Mouse (Mus musculus): ENCODE results near the gene Nubp2. TPM values are rescaled to one million over a fixed set of nuclear protein-coding genes. Genes with fewer than 3 reads are reported as not detected.

Gene Nubp2
- polyA plus RNA-seq, 1 experiment from 2014 or later = 61.8 TPM

- no peak overlapping the region for H3K27ac ChIP-seq (ENCODE audit: low read depth, low read length)
- no peak overlapping the region for H3K4me3 ChIP-seq (ENCODE audit: low read length)
- no peaks in the 10 kb centered on the region for H3K4me1 ChIP-seq (ENCODE audit: control insufficient read depth, insufficient read depth, low read length)
- peaks cover 4% of the 10 kb centered on the region for H3K36me3 ChIP-seq (ENCODE audit: control insufficient read depth, insufficient read depth, low read length)
- H3K27me3 ChIP-seq (ENCODE audit: control insufficient read depth, insufficient read depth, low read length) = no peaks in the 10 kb centered on the region
- no peak overlapping the region for H3K9ac ChIP-seq (ENCODE audit: low read depth, low read length)
- no peak for ATAC-seq (ENCODE audit: low FRiP score, low TSS enrichment)
- no peaks in the 10 kb centered on the region for H3K9me3 ChIP-seq (ENCODE audit: control insufficient read depth, low read length)
- H3K4me2 ChIP-seq (replicated peaks; ENCODE audit: low read depth, low read length) = no peak overlapping the region
- 24% methylated on average over 5 of the region's 5 CpGs for WGBS
These were observed 8.1 kb downstream of the Nubp2 start for GRCm38 (mm10) chr17:24878117-24878397.

- no peak for ATAC-seq (ENCODE audit: low FRiP score, low TSS enrichment)
- H3K4me3 ChIP-seq (ENCODE audit: low read length) = no peak overlapping the region
- H3K4me2 ChIP-seq (replicated peaks; ENCODE audit: low read depth, low read length) = no peak overlapping the region
- H3K36me3 ChIP-seq (ENCODE audit: control insufficient read depth, insufficient read depth, low read length) = no peaks in the 10 kb centered on the region; the same call in 1 of the 2 replicates
- no peak overlapping the region for H3K27ac ChIP-seq (ENCODE audit: low read depth, low read length)
- 50% methylated on average over 10 of the region's 10 CpGs for WGBS
- H3K9ac ChIP-seq (ENCODE audit: low read depth, low read length) = no peak overlapping the region
- no peaks in the 10 kb centered on the region for H3K9me3 ChIP-seq (ENCODE audit: control insufficient read depth, low read length)
- no peaks in the 10 kb centered on the region for H3K4me1 ChIP-seq (ENCODE audit: control insufficient read depth, insufficient read depth, low read length)
- H3K27me3 ChIP-seq (ENCODE audit: control insufficient read depth, insufficient read depth, low read length) = no peaks in the 10 kb centered on the region
These were observed 8.6 kb downstream of the Nubp2 start for GRCm38 (mm10) chr17:24877336-24878116.

- H3K36me3 ChIP-seq (ENCODE audit: control insufficient read depth, insufficient read depth, low read length) = no peaks in the 10 kb centered on the region
- H3K9me3 ChIP-seq (ENCODE audit: control insufficient read depth, low read length) = no peaks in the 10 kb centered on the region
- ATAC-seq (ENCODE audit: low FRiP score, low TSS enrichment) = no peak
- 84% methylated on average over 8 of the region's 8 CpGs for WGBS
- no peak overlapping the region for H3K4me3 ChIP-seq (ENCODE audit: low read length)
- no peak overlapping the region for H3K9ac ChIP-seq (ENCODE audit: low read depth, low read length)
- no peak overlapping the region for H3K27ac ChIP-seq (ENCODE audit: low read depth, low read length)
- H3K27me3 ChIP-seq (ENCODE audit: control insufficient read depth, insufficient read depth, low read length) = no peaks in the 10 kb centered on the region
- H3K4me2 ChIP-seq (replicated peaks; ENCODE audit: low read depth, low read length) = no peak overlapping the region
- H3K4me1 ChIP-seq (ENCODE audit: control insufficient read depth, insufficient read depth, low read length) = no peaks in the 10 kb centered on the region
These were observed 11.2 kb downstream of the Nubp2 start for GRCm38 (mm10) chr17:24874989-24875388.

GRCm38 (mm10) chr17:24874405-24874745, 11.8 kb downstream of the Nubp2 start:
- Histone ChIP-seq H3K4me3 (ENCODE audit: low read length) (no peak overlapping the region), H3K9me3 (ENCODE audit: control insufficient read depth, low read length) (no peaks in the 10 kb centered on the region), H3K27ac (ENCODE audit: low read depth, low read length) (no peak overlapping the region), H3K4me1 (ENCODE audit: control insufficient read depth, insufficient read depth, low read length) (no peaks in the 10 kb centered on the region), H3K27me3 (ENCODE audit: control insufficient read depth, insufficient read depth, low read length) (no peaks in the 10 kb centered on the region), H3K4me2 (replicated peaks; ENCODE audit: low read depth, low read length) (no peak overlapping the region), H3K36me3 (ENCODE audit: control insufficient read depth, insufficient read depth, low read length) (no peaks in the 10 kb centered on the region), H3K9ac (ENCODE audit: low read depth, low read length) (no peak overlapping the region)
- 40% methylated on average over 1 of the region's 1 CpGs for WGBS
- ATAC-seq (ENCODE audit: low FRiP score, low TSS enrichment) = no peak

GRCm38 (mm10) chr17:24873695-24874404, 12.3 kb downstream of the Nubp2 start:
- Histone ChIP-seq H3K9me3 (ENCODE audit: control insufficient read depth, low read length) (no peaks in the 10 kb centered on the region), H3K4me1 (ENCODE audit: control insufficient read depth, insufficient read depth, low read length) (no peaks in the 10 kb centered on the region), H3K36me3 (ENCODE audit: control insufficient read depth, insufficient read depth, low read length) (no peaks in the 10 kb centered on the region), H3K4me2 (replicated peaks; ENCODE audit: low read depth, low read length) (no peak overlapping the region), H3K4me3 (ENCODE audit: low read length) (no peak overlapping the region), H3K27ac (ENCODE audit: low read depth, low read length) (no peak overlapping the region), H3K9ac (ENCODE audit: low read depth, low read length) (no peak overlapping the region), H3K27me3 (ENCODE audit: control insufficient read depth, insufficient read depth, low read length) (no peaks in the 10 kb centered on the region)
- no peak for ATAC-seq (ENCODE audit: low FRiP score, low TSS enrichment)
- 49% methylated on average over 4 of the region's 4 CpGs for WGBS

- Histone ChIP-seq H3K27ac (ENCODE audit: low read depth, low read length) (no peak overlapping the region), H3K4me3 (ENCODE audit: low read length) (no peak overlapping the region), H3K36me3 (ENCODE audit: control insufficient read depth, insufficient read depth, low read length) (peaks cover 9% of the 10 kb centered on the region), H3K4me1 (ENCODE audit: control insufficient read depth, insufficient read depth, low read length) (no peaks in the 10 kb centered on the region), H3K4me2 (replicated peaks; ENCODE audit: low read depth, low read length) (no peak overlapping the region), H3K27me3 (ENCODE audit: control insufficient read depth, insufficient read depth, low read length) (no peaks in the 10 kb centered on the region), H3K9ac (ENCODE audit: low read depth, low read length) (no peak overlapping the region), H3K9me3 (ENCODE audit: control insufficient read depth, low read length) (no peaks in the 10 kb centered on the region)
- WGBS = 92% methylated on average over 10 of the region's 10 CpGs
- ATAC-seq (ENCODE audit: low FRiP score, low TSS enrichment) = no peak
These were observed 18.2 kb downstream of the Nubp2 start for GRCm38 (mm10) chr17:24867914-24868313.

GRCm38 (mm10) chr17:24865776-24866175, 20.4 kb downstream of the Nubp2 start, which contains the start of gene Igfals:
Gene Igfals (plus strand): TSS chr17:24865997.
- no peak for ATAC-seq (ENCODE audit: low FRiP score, low TSS enrichment)
- no peak within 1 kb of the TSS for H3K4me2 ChIP-seq (replicated peaks; ENCODE audit: low read depth, low read length)
- H3K9me3 ChIP-seq (ENCODE audit: control insufficient read depth, low read length) = no peaks in the 10 kb centered on the region
- no peaks in the 10 kb centered on the region for H3K27me3 ChIP-seq (ENCODE audit: control insufficient read depth, insufficient read depth, low read length)
- no peak within 1 kb of the TSS for H3K9ac ChIP-seq (ENCODE audit: low read depth, low read length)
- H3K4me1 ChIP-seq (ENCODE audit: control insufficient read depth, insufficient read depth, low read length) = no peaks in the 10 kb centered on the region
- H3K4me3 ChIP-seq (ENCODE audit: low read length) = no peak within 1 kb of the TSS
- H3K36me3 ChIP-seq (ENCODE audit: control insufficient read depth, insufficient read depth, low read length) = peaks cover 20% of the 10 kb centered on the region
- H3K27ac ChIP-seq (ENCODE audit: low read depth, low read length) = no peak within 1 kb of the TSS
- 90% methylated on average over 8 of the region's 8 CpGs for WGBS

- Histone ChIP-seq H3K4me1 (ENCODE audit: control insufficient read depth, insufficient read depth, low read length) (no peaks in the 10 kb centered on the region), H3K4me2 (replicated peaks; ENCODE audit: low read depth, low read length) (no peak overlapping the region), H3K9ac (ENCODE audit: low read depth, low read length) (no peak overlapping the region), H3K4me3 (ENCODE audit: low read length) (no peak overlapping the region), H3K36me3 (ENCODE audit: control insufficient read depth, insufficient read depth, low read length) (peaks cover 20% of the 10 kb centered on the region), H3K27me3 (ENCODE audit: control insufficient read depth, insufficient read depth, low read length) (no peaks in the 10 kb centered on the region), H3K9me3 (ENCODE audit: control insufficient read depth, low read length) (no peaks in the 10 kb centered on the region), H3K27ac (ENCODE audit: low read depth, low read length) (no peak overlapping the region)
- ATAC-seq (ENCODE audit: low FRiP score, low TSS enrichment) = no peak
- 96% methylated on average over 3 of the region's 3 CpGs for WGBS
These were observed 24.4 kb downstream of the Nubp2 start for GRCm38 (mm10) chr17:24861785-24862184.

GRCm38 (mm10) chr17:24860076-24860475, 26.1 kb downstream of the Nubp2 start:
- peaks cover 20% of the 10 kb centered on the region for H3K36me3 ChIP-seq (ENCODE audit: control insufficient read depth, insufficient read depth, low read length)
- no peaks in the 10 kb centered on the region for H3K27me3 ChIP-seq (ENCODE audit: control insufficient read depth, insufficient read depth, low read length)
- no peak for ATAC-seq (ENCODE audit: low FRiP score, low TSS enrichment)
- no peaks in the 10 kb centered on the region for H3K9me3 ChIP-seq (ENCODE audit: control insufficient read depth, low read length)
- 91% methylated on average over 8 of the region's 8 CpGs for WGBS
- H3K27ac ChIP-seq (ENCODE audit: low read depth, low read length) = no peak overlapping the region
- no peaks in the 10 kb centered on the region for H3K4me1 ChIP-seq (ENCODE audit: control insufficient read depth, insufficient read depth, low read length)
- no peak overlapping the region for H3K4me2 ChIP-seq (replicated peaks; ENCODE audit: low read depth, low read length)
- no peak overlapping the region for H3K4me3 ChIP-seq (ENCODE audit: low read length)
- no peak overlapping the region for H3K9ac ChIP-seq (ENCODE audit: low read depth, low read length)
